Mouse (Mus musculus): Measurements from ENCODE around the gene Prss48.
"Not testable (repeated sequence)": the region's sequence is repeated elsewhere in the genome, so short reads cannot be mapped to it uniquely, and the experiment has no call there.

DNA sequence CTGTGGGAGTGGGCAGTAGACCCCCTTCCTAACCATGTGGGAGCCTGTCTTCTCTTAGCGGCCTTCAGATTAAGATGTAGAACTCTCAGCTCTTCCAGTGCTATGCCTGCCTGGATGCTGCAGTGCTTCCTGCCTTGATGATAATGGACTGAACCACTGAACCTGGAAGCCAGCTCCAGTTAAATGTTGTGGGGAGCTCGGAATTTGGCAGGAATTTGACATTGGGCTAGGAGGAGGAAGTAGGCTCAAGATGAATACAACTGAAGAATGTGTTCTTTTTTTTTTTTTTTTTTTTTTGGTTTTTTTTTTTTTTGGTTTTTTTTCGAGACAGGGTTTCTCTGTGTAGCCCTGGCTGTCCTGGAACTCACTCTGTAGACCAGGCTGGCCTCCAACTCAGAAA is 20.5 kb downstream of the Prss48 start:
- TF ChIP-seq CTCF (IDR thresholded peaks at IDR 0.05; ENCODE audit: insufficient read depth, low read length); POLR2A (IDR thresholded peaks at IDR 0.05; ENCODE audit: borderline replicate concordance, extremely low read depth, low read depth, low read length): not testable (repeated sequence)
